Mouse (Mus musculus): Measurements from ENCODE around the gene Usp29.

DNA sequence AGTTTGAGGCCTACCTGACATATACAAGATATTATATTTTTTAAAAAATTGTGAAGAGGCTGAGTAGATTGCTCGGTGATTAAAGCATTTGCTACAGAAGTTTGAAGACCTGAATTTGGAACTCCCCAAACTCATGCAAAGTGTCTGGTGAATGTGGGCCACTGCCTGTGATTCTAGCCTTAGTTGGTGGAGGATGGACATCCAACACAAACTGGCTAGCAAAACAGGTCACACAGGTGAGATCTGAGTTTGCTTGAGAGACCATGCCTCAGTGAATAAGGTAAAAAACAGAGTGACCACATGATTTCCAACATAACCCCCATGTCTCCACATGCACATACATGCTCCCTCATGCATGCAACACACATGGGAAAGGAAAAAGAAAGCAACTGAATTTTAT, 156.5 kb downstream of the Usp29 start:
- TF ChIP-seq POLR2A (IDR thresholded peaks at IDR 0.05; ENCODE audit: borderline replicate concordance, control insufficient read depth, low read depth, low read length) (no peak), CTCF (IDR thresholded peaks at IDR 0.05; ENCODE audit: control insufficient read depth, insufficient read depth, low read length) (no peak)

All from bone marrow, adult 2 months (tissue).